Mouse (Mus musculus) megakaryocyte progenitor cell, adult 5-6 weeks (primary cell): ENCODE measurements at regions not wholly inside any gene's neighbourhood (a gene's known extent, or its start where the extent isn't known, plus 50 kb on each side); places are given as distances from the start of the nearest gene placed in this dataset.

ENCODE experiments used
- ATAC-seq: replicated peaks from 2 replicates; pipeline ENCODE4 v1.8.0; 2016; ENCODE audit warnings: mild to moderate bottlenecking, moderate TSS enrichment, inconsistent platforms; ENCODE audit not compliant: poor library complexity

GRCm38 (mm10) chr6:4811181-4811775 lies 64.2 kb downstream of the Peg10 start:
- peak; percentile 63 for ATAC-seq

GRCm38 (mm10) chr6:4813206-4813605 lies 66.1 kb downstream of the Peg10 start:
- ATAC-seq = no peak

GRCm38 (mm10) chr6:4816856-4817255 lies 69.8 kb downstream of the Peg10 start:
- no peak for ATAC-seq

- ATAC-seq = no peak
Observed at GRCm38 (mm10) chr6:4841241-4841640, 61.5 kb upstream of the Ppp1r9a start.

GRCm38 (mm10) chr6:4849747-4850146 lies 53.0 kb upstream of the Ppp1r9a start:
- no peak for ATAC-seq

- ATAC-seq = no peak
Observed at GRCm38 (mm10) chr6:4851040-4851439, 51.7 kb upstream of the Ppp1r9a start.
